Mouse (Mus musculus): Measurements from ENCODE around the gene Mast3. TPM values are rescaled to one million over a fixed set of nuclear protein-coding genes. Genes with fewer than 3 reads are reported as not detected.
"Not testable (repeated sequence)": the region's sequence is repeated elsewhere in the genome, so short reads cannot be mapped to it uniquely, and the experiment has no call there.

The Mast3 gene
- total and polyA plus RNA-seq, 3 experiments, result 18.9 to 91.7 (median 20.5) TPM

DNA sequence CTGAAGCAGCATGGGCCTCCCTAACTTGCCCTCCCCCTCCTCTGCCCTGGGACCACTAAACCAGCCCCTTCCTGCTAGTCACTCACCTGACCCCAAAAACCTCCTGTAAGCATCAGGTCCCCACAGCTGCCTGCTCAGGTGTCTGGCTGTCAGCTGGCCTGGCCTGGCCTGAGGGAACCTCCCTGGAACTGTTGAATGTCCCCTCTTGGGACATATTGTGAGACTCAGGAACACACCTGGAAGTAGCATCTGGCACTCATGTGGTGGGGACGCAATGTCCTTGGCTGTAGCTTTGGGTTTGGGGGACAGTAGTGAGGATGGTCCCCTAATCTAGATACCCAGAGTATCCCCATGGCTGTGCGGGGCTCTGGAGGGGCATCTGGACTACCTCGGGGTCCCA lies 29.2 kb upstream of the Mast3 start:
- no peak for DNase-seq

DNA sequence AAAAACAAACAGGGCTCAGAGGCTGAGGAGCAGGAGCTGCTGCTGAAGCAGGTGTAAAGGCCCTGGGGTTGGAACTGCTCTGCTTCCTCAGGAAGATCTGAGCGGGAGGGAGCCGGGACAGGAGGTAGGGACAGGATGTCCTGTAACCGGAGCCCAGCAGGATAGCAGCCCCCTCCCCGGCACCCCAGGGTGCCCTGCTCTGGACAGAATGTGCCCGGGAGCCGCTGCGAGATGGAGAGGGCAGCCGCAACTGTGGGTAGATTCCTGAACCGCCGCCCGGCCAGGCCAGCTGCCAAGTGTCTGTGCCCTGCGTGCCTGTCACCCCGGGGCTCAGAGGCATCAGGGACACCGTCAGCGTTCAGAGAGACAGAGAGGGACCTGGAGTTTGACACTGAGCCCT lies 28.7 kb upstream of the Mast3 start:
- DNase-seq, result peak; percentile 76

GRCm38 (mm10) chr8:70833018-70833482 lies 28.2 kb upstream of the Mast3 start:
- DNase-seq, result peak; percentile 46

GRCm38 (mm10) chr8:70832371-70832770 lies 27.5 kb upstream of the Mast3 start:
- no peak for DNase-seq

GRCm38 (mm10) chr8:70831517-70831916 lies 26.7 kb upstream of the Mast3 start:
- no peak for DNase-seq

GRCm38 (mm10) chr8:70827796-70828195 lies 22.9 kb upstream of the Mast3 start:
- DNase-seq, result no peak

- DNase-seq, result no peak
Measured at GRCm38 (mm10) chr8:70827010-70827409, 22.2 kb upstream of the Mast3 start.

DNA sequence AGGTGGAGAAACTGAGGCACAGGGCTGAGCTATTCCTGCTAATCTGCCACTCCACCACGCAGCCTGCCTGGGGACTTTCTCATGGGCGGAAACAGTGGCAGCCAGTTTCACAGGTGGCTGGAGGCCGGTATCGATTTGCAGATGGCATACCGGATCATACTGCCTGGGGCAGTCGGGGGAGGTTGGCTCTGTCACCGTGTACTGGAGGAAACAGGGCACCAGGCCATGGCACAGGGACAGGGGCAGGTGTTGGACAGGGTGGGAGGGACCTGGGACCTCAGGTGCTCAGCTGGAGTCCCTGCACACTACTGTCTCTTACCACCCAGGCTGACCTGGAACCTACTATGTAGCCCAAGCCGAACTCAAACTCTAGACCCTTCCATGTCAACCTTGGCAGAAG lies 21.0 kb upstream of the Mast3 start:
- no peak for DNase-seq

GRCm38 (mm10) chr8:70823802-70824201 lies 18.9 kb upstream of the Mast3 start:
- DNase-seq, result no peak

DNA sequence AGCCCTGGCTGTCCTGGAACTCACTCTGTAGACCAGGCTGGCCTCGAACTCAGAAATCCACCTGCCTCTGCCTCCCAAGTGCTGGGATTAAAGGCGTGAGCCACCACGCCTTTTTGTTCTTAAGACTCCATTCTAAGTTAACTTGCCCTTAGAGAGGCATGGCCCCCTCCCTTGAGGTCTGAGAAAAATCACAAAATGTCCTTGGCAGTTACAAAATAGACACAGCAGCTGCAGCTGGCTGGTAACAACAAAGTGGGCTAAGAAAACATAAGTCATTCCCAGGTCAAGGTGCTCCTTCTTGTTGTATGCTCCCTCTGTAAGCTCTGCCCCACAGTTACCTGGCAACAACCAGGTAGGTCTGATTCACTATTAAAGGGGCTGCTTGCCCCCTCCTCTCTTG lies 17.7 kb upstream of the Mast3 start:
- not testable (repeated sequence) for DNase-seq

- no peak for DNase-seq
Measured at GRCm38 (mm10) chr8:70821992-70822391, 17.1 kb upstream of the Mast3 start.

- peak; percentile 52 for DNase-seq
Measured at GRCm38 (mm10) chr8:70821399-70821962, 16.6 kb upstream of the Mast3 start.

- DNase-seq, result peak; percentile 69
Measured at GRCm38 (mm10) chr8:70820101-70820935, 15.5 kb upstream of the Mast3 start.

- DNase-seq, result peak; percentile 55
Measured at GRCm38 (mm10) chr8:70816679-70817078, 11.8 kb upstream of the Mast3 start.

- DNase-seq, result no peak
Measured at GRCm38 (mm10) chr8:70812885-70813284, 8.0 kb upstream of the Mast3 start.

DNA sequence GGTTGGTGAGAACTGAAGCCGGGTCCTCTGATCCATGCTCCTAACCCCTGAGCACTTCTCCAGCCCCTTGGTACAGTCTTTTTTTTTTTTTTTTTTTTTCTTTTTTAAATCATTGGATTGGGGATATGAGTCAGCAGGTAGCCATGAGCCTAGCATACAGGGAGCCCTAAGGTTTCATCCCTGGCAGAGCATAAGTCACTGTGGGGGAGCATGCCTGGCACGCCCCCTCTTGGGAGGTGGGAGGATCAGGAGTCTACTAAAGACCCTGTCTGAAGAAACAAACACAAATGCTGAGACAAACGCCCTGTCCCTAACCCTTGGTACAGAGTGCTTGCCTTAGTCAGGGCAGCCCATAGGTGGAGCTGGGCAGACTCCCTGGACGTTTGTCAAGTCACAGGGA lies 7.2 kb upstream of the Mast3 start:
- DNase-seq, result no peak

DNA sequence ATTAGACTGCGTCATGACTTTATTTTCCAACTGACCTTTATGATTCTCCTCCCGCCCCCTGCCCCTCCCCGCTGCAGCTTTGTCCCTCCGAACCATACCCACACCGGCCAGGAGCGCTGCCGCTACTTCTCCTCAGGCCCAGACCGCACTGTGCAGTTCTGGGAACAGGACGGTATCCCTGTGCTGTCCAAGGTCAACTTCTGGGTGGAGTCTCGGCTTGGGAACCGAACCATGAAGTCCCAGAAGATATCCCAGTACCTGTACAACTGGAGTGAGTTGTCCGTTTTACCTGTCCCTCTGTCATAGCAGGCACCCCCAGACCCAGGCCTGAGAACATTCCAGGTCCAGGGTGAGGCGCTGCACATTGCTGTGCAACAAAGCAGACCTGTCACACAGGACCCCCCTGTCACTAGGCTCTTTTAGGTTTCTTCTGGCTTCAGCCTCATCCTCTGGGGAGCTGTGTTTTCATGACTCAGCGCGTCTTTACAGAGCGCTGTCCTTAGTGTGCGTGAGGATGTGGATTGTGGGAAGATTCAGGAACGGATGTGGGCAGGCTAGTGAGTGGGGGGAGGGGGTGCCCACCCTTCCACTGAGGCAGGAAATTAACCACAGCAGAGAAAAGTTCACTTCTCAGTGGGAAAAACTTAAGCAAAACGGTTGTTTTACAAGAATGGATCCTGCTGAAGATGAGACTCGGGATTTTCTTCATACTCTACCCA lies 6.3 kb upstream of the Mast3 start:
- no peak for DNase-seq

- DNase-seq, result no peak
Measured at GRCm38 (mm10) chr8:70808955-70809701, 4.3 kb upstream of the Mast3 start.

DNA sequence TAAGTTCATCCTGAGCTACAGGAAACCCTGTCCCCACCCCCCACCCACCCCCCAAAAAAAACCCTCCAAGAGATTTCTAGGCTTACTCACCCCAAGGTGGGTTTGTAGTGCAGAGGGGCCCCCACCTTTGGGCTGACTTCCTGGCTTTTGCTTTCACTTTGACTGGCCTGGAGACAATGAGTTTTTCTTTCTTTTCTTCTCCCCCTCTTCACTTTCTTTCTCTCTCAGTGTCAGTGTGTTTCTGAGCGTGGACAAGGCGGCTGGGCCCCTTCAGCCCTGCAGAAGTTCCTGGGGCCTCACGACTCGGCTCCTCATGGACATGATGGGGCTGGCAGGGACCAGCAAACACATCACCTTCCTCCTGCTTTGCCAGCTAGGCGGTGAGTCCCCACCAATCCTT lies 3.4 kb upstream of the Mast3 start, which contains the start of gene Il12rb1:
TSS of gene Il12rb1 (plus strand) at position 211 of the 400 bp plus-strand sequence.
- DNase-seq, result no peak

DNA sequence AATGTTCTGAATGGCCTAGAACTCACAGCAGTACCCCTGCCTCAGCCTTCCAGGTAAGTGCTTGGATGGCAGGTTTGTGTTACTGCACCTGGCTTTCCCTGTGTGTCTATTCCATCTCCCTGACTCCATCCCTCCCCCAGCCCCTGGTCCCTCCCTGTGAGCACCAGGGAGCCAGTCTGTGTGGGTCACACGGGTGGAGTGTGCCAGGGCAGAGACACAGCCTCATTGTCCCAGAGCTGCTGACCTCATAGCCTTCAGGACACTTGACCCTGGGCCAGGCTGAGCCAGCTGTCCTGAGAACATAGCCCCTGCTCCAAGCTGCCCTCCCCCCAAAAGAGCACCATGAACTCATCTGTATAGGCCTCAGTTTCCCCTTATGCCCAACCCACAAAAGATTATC lies 2.5 kb upstream of the Mast3 start:
- DNase-seq, result no peak

- no peak for DNase-seq
Measured at GRCm38 (mm10) chr8:70806541-70806940, 1.7 kb upstream of the Mast3 start.
